8 mouse cellular contexts compared by ENCODE assay signal in genomic region chr7:46919551-46920176, GRCm38 (mm10). TPM values are rescaled to one million over a fixed set of nuclear protein-coding genes. Genes with fewer than 3 reads are reported as not detected.
DNase-seq lines count a peak whose midpoint lies in the region; ATAC-seq and TF ChIP-seq lines count a peak whose summit lies in the region.

Gene Tsg101 (minus strand): TSS chr7:46919969.

- TF ChIP-seq POLR2A in heart, adult 2 months (IDR thresholded peaks at IDR 0.05; ENCODE audit: insufficient read depth, low read depth, low read length), result peak; percentile 98

- H3K4me1 ChIP-seq in embryonic facial prominence, embryonic 13.5 days, result peaks cover 13% of the 10 kb centered on the region
- peaks cover 5% of the 10 kb centered on the region for H3K4me1 ChIP-seq in heart, adult 2 months (ENCODE audit: control insufficient read depth, insufficient read depth, low read length)
- peaks cover 27% of the 10 kb centered on the region for H3K4me1 ChIP-seq in limb, embryonic 13.5 days
- H3K4me1 ChIP-seq in midbrain, embryonic 16.5 days (ENCODE audit: control insufficient read depth, insufficient read depth, low read length), result peaks cover 26% of the 10 kb centered on the region

- no peak for TF ChIP-seq EP300 in heart, adult 2 months (IDR thresholded peaks at IDR 0.05; ENCODE audit: insufficient read depth, low read depth, low read length)

- no peaks in the 10 kb centered on the region for H3K9me3 ChIP-seq in embryonic facial prominence, embryonic 13.5 days
- H3K9me3 ChIP-seq in limb, embryonic 13.5 days, result no peaks in the 10 kb centered on the region
- H3K9me3 ChIP-seq in midbrain, embryonic 16.5 days (replicated peaks; ENCODE audit: control insufficient read depth, low read length, poor library complexity, severe bottlenecking), result no peaks in the 10 kb centered on the region

- TF ChIP-seq CTCF in heart, adult 2 months (IDR thresholded peaks at IDR 0.05), result peak; percentile 47

- intact Hi-C loops in heart, adult 2 months (cut with DNase I), result loop anchor here (2.0 to 10.0 kb wide), 5 partner anchors 37 to 205 kb away; partner anchors contain the start of genes Gtf2h1, Hps5, Saa3 and Saal1

- peak within 1 kb of the TSS; percentile 97 for H3K27ac ChIP-seq in embryonic facial prominence, embryonic 13.5 days
- H3K27ac ChIP-seq in heart, adult 2 months, result peak within 1 kb of the TSS; percentile 99
- H3K27ac ChIP-seq in limb, embryonic 13.5 days, result peak within 1 kb of the TSS; percentile 96
- peak within 1 kb of the TSS; percentile 96 for H3K27ac ChIP-seq in midbrain, embryonic 16.5 days (ENCODE audit: low read length)

- under 1% methylated on average over 74 of the region's 75 CpGs for WGBS in embryonic facial prominence, embryonic 13.5 days
- WGBS in heart, adult 2 months, result under 1% methylated on average over 75 of the region's 75 CpGs
- WGBS in limb, embryonic 13.5 days, result under 1% methylated on average over 73 of the region's 75 CpGs
- under 1% methylated on average over 75 of the region's 75 CpGs for WGBS in midbrain, embryonic 16.5 days

- 0 out of 2 replicates have a peak, but pooled peaks cover 2% of the 10 kb centered on the region for H3K79me2 ChIP-seq in heart, adult 2 months (replicated peaks; ENCODE audit: control insufficient read depth, insufficient read depth, low read length)

- peak within 1 kb of the TSS; percentile 73 for H3K4me2 ChIP-seq in embryonic facial prominence, embryonic 13.5 days
- H3K4me2 ChIP-seq in limb, embryonic 13.5 days (replicated peaks), result peak within 1 kb of the TSS; percentile 70
- peak within 1 kb of the TSS; percentile 75 for H3K4me2 ChIP-seq in midbrain, embryonic 16.5 days (ENCODE audit: low read length)

- H3K27me3 ChIP-seq in embryonic facial prominence, embryonic 13.5 days, result no peaks in the 10 kb centered on the region
- H3K27me3 ChIP-seq in heart, adult 2 months (ENCODE audit: control insufficient read depth, insufficient read depth, low read length), result no peaks in the 10 kb centered on the region
- no peaks in the 10 kb centered on the region for H3K27me3 ChIP-seq in limb, embryonic 13.5 days
- H3K27me3 ChIP-seq in midbrain, embryonic 16.5 days (ENCODE audit: control insufficient read depth, insufficient read depth, low read depth, low read length), result no peaks in the 10 kb centered on the region

- peak within 1 kb of the TSS; percentile 88 for H3K4me3 ChIP-seq in embryonic facial prominence, embryonic 13.5 days
- H3K4me3 ChIP-seq in heart, adult 2 months, result peak within 1 kb of the TSS; percentile 88
- H3K4me3 ChIP-seq in limb, embryonic 13.5 days, result peak within 1 kb of the TSS; percentile 93
- H3K4me3 ChIP-seq in midbrain, embryonic 16.5 days (ENCODE audit: low read depth, low read length), result peak within 1 kb of the TSS; percentile 98

- ATAC-seq in embryonic facial prominence, embryonic 13.5 days (ENCODE audit: insufficient number of reproducible peaks, insufficient read depth, low FRiP score, low TSS enrichment, low read depth), result peak; percentile 88
- ATAC-seq in limb, embryonic 13.5 days (ENCODE audit: low FRiP score, low read depth), result peak; percentile 94
- peak; percentile 97 for ATAC-seq in midbrain, embryonic 16.5 days

- H3K9ac ChIP-seq in embryonic facial prominence, embryonic 13.5 days, result peak within 1 kb of the TSS; percentile 98
- H3K9ac ChIP-seq in heart, adult 2 months (ENCODE audit: low read depth, low read length), result peak within 1 kb of the TSS; percentile 98
- H3K9ac ChIP-seq in limb, embryonic 13.5 days, result peak within 1 kb of the TSS; percentile 96
- H3K9ac ChIP-seq in midbrain, embryonic 16.5 days (ENCODE audit: low read depth, low read length), result peak within 1 kb of the TSS; percentile 91

- H3K36me3 ChIP-seq in embryonic facial prominence, embryonic 13.5 days, result peaks cover 18% of the 10 kb centered on the region; the same call in 1 of the 2 replicates
- H3K36me3 ChIP-seq in heart, adult 2 months (ENCODE audit: control insufficient read depth, insufficient read depth, low read length), result peaks cover 3% of the 10 kb centered on the region; the same call in 1 of the 2 replicates
- peaks cover 18% of the 10 kb centered on the region for H3K36me3 ChIP-seq in limb, embryonic 13.5 days
- peaks cover 4% of the 10 kb centered on the region; the same call in 1 of the 2 replicates for H3K36me3 ChIP-seq in midbrain, embryonic 16.5 days (ENCODE audit: control insufficient read depth, insufficient read depth, low read length)

- DNase-seq in 3134 (ENCODE audit: extremely low read depth, insufficient read length, low spot score), result peak; percentile 88
- DNase-seq in adrenal gland, postnatal 36 days, result peak; percentile 96 to 98
- peak; percentile 95 to 97 for DNase-seq in heart, adult 2 months
- DNase-seq in kidney, adult 8-10 months, result peak; percentile 89 to 91
- DNase-seq in spleen, postnatal 10 days (ENCODE audit: low spot score in 2 of 2), result peak; percentile 88 to 94

RNA-seq across cellular contexts. Expression of gene Tsg101, which starts in this region (rescaled TPM):
- 10 to 100 TPM; 68.5 to 80.8 TPM for total RNA-seq in adrenal gland, postnatal 36 days (2021)
- polyA plus RNA-seq in embryonic facial prominence, embryonic 13.5 days (2015; fragmentation: Nextera tagmentation; extraction: Ambion mirVana), result 198 TPM in 2 replicates
- 10 to 100 TPM; 56.5 to 62.5 TPM for total RNA-seq in heart, adult 2 months (2021)
- polyA plus RNA-seq in heart, adult 2 months (2012; rRNA removed), result 64.3 and 97.0 TPM in 2 replicates
- 208 and 222 TPM in 2 replicates for polyA plus RNA-seq in limb, embryonic 13.5 days (2015; fragmentation: Nextera tagmentation; extraction: Ambion mirVana)
- polyA plus RNA-seq in midbrain, embryonic 16.5 days (2015; fragmentation: Nextera tagmentation; extraction: Ambion mirVana), result 372 and 375 TPM in 2 replicates

Comparison
In these comparisons a context has a peak if more than half of its experiments do, and no peak if none do; other contexts are left out.
1. Peak in every context shown above with its lines: DNase-seq, ATAC-seq, H3K4me3 ChIP-seq and H3K27ac ChIP-seq.